Mouse (Mus musculus) lung, postnatal 0 days (tissue): ENCODE data around the gene Pde10a.

Experiments
- CTCF ChIP-seq: IDR thresholded peaks from 2 replicates; pipeline ENCODE4 v1.5.1; 2016; ENCODE audit warnings: antibody characterized with exemption, mild to moderate bottlenecking
- EP300 ChIP-seq: IDR thresholded peaks from 2 replicates; pipeline ENCODE4 v1.6.1; 2016; ENCODE audit warnings: antibody characterized with exemption, mild to moderate bottlenecking, control low read depth

DNA sequence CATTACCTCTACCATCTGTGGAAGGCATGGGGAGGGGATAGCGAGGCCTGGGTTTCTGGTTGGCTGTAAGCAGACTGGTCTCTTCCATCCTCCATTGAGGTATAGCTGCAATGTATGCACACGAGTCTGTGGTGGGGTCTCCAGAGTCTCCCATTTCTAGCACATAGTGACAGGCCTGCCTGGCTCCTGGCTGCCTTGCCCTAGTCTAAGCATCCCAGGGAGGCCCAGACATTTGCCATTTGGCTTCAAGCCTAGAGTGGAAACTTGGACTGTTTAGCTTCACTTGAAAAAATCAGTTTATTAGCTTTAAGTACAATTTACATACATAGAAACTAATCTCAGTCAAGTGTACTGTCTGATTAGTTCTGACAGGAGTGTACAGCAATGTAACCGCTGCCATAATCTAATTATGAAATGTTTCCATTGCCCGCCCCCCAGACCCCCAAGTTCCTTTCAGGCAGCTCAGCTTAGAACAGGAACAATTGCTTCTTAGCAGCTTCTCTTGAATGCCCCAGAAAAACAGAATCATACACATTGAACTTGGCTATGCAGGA lies 25.5 kb upstream of the Pde10a start:
- TF ChIP-seq CTCF (no peak), EP300 (no peak)
